Mouse (Mus musculus) common myeloid progenitor, adult 5-6 weeks (primary cell): ENCODE results near the gene Efcab12. TPM values are rescaled to one million over a fixed set of nuclear protein-coding genes. Genes with fewer than 3 reads are reported as not detected.

ENCODE experiments used
- ATAC-seq: replicated peaks from 2 replicates; pipeline ENCODE4 v1.8.0; 2016; ENCODE audit warnings: low read depth, mild to moderate bottlenecking, moderate TSS enrichment, inconsistent platforms; ENCODE audit not compliant: poor library complexity, severe bottlenecking
- total RNA-seq: library from RNA; stranded (forward); fragments of 200-1000, 187-1606 nt; gene quantifications from 2 replicates; pipeline ENCODE4 v1.2.3, GENCODE M21; 2017

Efcab12 gene
- total RNA-seq, 1 experiment from 2014 or later: 0.41 TPM

GRCm38 (mm10) chr6:115846640-115847411, 8.6 kb upstream of the Efcab12 start:
- ATAC-seq: peak; percentile 96

- ATAC-seq: no peak
Measured at GRCm38 (mm10) chr6:115845006-115845405, 6.8 kb upstream of the Efcab12 start.

- ATAC-seq: no peak
Measured at GRCm38 (mm10) chr6:115838745-115839144, 533 bp upstream of the Efcab12 start.

- no peak for ATAC-seq
Measured at GRCm38 (mm10) chr6:115833861-115834260, 4.4 kb downstream of the Efcab12 start.

GRCm38 (mm10) chr6:115832152-115832850, 5.9 kb downstream of the Efcab12 start:
- ATAC-seq: no peak

- no peak; the same call in 1 of the 2 replicates for ATAC-seq
Measured at GRCm38 (mm10) chr6:115830779-115831601, 7.2 kb downstream of the Efcab12 start.

GRCm38 (mm10) chr6:115823850-115824464, 14.3 kb downstream of the Efcab12 start:
- ATAC-seq: peak; percentile 100

GRCm38 (mm10) chr6:115821216-115821993, 16.8 kb downstream of the Efcab12 start:
- ATAC-seq: no peak

- no peak for ATAC-seq
Measured at GRCm38 (mm10) chr6:115818129-115818528, 20.1 kb downstream of the Efcab12 start.

- no peak for ATAC-seq
Measured at GRCm38 (mm10) chr6:115815041-115815440, 23.2 kb downstream of the Efcab12 start.

- peak; percentile 89 for ATAC-seq
Measured at GRCm38 (mm10) chr6:115814104-115814503, 24.1 kb downstream of the Efcab12 start.

- ATAC-seq: no peak
Measured at GRCm38 (mm10) chr6:115811606-115812005, 26.6 kb downstream of the Efcab12 start.

- peak; percentile 85 for ATAC-seq
Measured at GRCm38 (mm10) chr6:115808488-115809231, 29.6 kb downstream of the Efcab12 start, which contains the start of gene Rpl32. Gene Rpl32 (minus strand): TSS chr6:115808747.

GRCm38 (mm10) chr6:115808196-115808487, 30.1 kb downstream of the Efcab12 start:
- no peak for ATAC-seq

- ATAC-seq: no peak
Measured at GRCm38 (mm10) chr6:115807464-115808195, 30.6 kb downstream of the Efcab12 start.

- ATAC-seq: no peak
Measured at GRCm38 (mm10) chr6:115804432-115805192, 33.6 kb downstream of the Efcab12 start.
